Comparison of ENCODE assay signal across 13 mouse cellular contexts in the genomic region with DNA sequence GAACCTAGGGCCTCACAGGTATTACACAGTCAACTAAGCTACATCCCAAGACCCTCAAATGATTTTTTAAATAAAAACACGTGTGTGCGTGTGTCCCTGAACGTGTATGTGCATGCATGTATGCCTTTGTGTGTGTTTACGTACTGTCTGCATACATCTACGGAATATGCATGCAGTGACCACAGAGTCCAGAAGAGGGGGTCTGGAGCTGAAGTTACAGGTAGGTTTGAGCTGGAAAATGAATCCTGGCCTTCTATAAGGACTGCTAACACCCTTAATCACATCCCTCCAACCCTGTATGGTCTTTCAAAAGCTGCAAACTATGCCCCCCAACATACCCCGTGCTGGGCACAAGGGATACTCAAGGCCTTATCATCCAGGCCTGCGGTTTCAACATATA. TPM values are rescaled to one million over a fixed set of nuclear protein-coding genes. Genes with fewer than 3 reads are reported as not detected.
DNase-seq lines count a peak whose midpoint lies in the region; ATAC-seq lines count a peak whose summit lies in the region.
"Had no signal": no experiment of that assay in that cellular context is flagged by ENCODE, and none has a peak within 500 bp of the region (broad histone marks: within the 10 kb centered on the region; RNA-seq: fewer than 3 reads in every experiment).

No protein-coding gene starts in this region.

- H3K27ac ChIP-seq in hindbrain, embryonic 13.5 days, result no peak overlapping the region
- peak overlapping the region; percentile 48 for H3K27ac ChIP-seq in stomach, embryonic 16.5 days (ENCODE audit: low read length)
- H3K27ac ChIP-seq: liver, embryonic 14.5 days had no signal

- H3K4me2 ChIP-seq in hindbrain, embryonic 13.5 days, result no peak overlapping the region
- H3K4me2 ChIP-seq in stomach, embryonic 16.5 days (ENCODE audit: low read depth, low read length), result no peak overlapping the region
- H3K4me2 ChIP-seq: embryonic facial prominence, embryonic 13.5 days had no signal

- H3K36me3 ChIP-seq in hindbrain, embryonic 13.5 days, result no peaks in the 10 kb centered on the region
- H3K36me3 ChIP-seq in stomach, embryonic 16.5 days (ENCODE audit: control insufficient read depth, insufficient read depth, low read length), result no peaks in the 10 kb centered on the region
- H3K36me3 ChIP-seq: embryonic facial prominence, embryonic 13.5 days had no signal

- 0 out of 2 replicates have a peak, but pooled peaks have one; percentile 11 for ATAC-seq in hindbrain, embryonic 13.5 days (ENCODE audit: low FRiP score)
- no peak for ATAC-seq in stomach, embryonic 16.5 days (ENCODE audit: insufficient read depth, low FRiP score)
- ATAC-seq in frontal cortex, adult (ENCODE audit: low TSS enrichment), result no peak

- H3K4me1 ChIP-seq in hindbrain, embryonic 13.5 days (replicated peaks), result peaks cover 4% of the 10 kb centered on the region
- peaks cover 11% of the 10 kb centered on the region; the same call in 1 of the 2 replicates for H3K4me1 ChIP-seq in stomach, embryonic 16.5 days (ENCODE audit: control insufficient read depth, insufficient read depth, low read length)

- no peak overlapping the region for H3K9ac ChIP-seq in hindbrain, embryonic 13.5 days
- H3K9ac ChIP-seq in stomach, embryonic 16.5 days (ENCODE audit: low read length), result no peak overlapping the region
- H3K9ac ChIP-seq: embryonic facial prominence, embryonic 13.5 days; liver, embryonic 14.5 days had no signal

- H3K9me3 ChIP-seq in hindbrain, embryonic 13.5 days, result no peaks in the 10 kb centered on the region
- H3K9me3 ChIP-seq in stomach, embryonic 16.5 days (replicated peaks; ENCODE audit: control insufficient read depth, low read length), result no peaks in the 10 kb centered on the region
- H3K9me3 ChIP-seq: embryonic facial prominence, embryonic 13.5 days had no signal

- 81% methylated on average over 7 of the region's 7 CpGs for WGBS in hindbrain, embryonic 13.5 days
- WGBS in stomach, embryonic 16.5 days, result 59% methylated on average over 7 of the region's 7 CpGs

- no peak overlapping the region for H3K4me3 ChIP-seq in hindbrain, embryonic 13.5 days
- H3K4me3 ChIP-seq in stomach, embryonic 16.5 days (replicated peaks; ENCODE audit: low read length), result no peak overlapping the region
- H3K4me3 ChIP-seq: embryonic facial prominence, embryonic 13.5 days had no signal

- 0 out of 2 replicates have a peak, but pooled peaks cover 8% of the 10 kb centered on the region for H3K27me3 ChIP-seq in hindbrain, embryonic 13.5 days
- no peaks in the 10 kb centered on the region for H3K27me3 ChIP-seq in stomach, embryonic 16.5 days (ENCODE audit: control insufficient read depth, insufficient read depth, low read length)
- H3K27me3 ChIP-seq: embryonic facial prominence, embryonic 13.5 days had no signal

- DNase-seq in kidney, postnatal 4 days, result peak; percentile 50 to 51
- no peak for DNase-seq in kidney, adult 18-20 months
- DNase-seq in retina, embryonic 14.5 days (ENCODE audit: low spot score), result peak; percentile 50
- no peak for DNase-seq in retina, postnatal 1 day
- DNase-seq in cerebellum, adult 9-10 months, result no peak
- DNase-seq: gastrocnemius, postnatal 36 days; kidney, adult 8-10 months had no signal

RNA-seq across cellular contexts. Expression of a gene that starts 14.8 kb away (rescaled TPM):
- not detected in 2 replicates for polyA plus RNA-seq in hindbrain, embryonic 13.5 days (2015; fragmentation: Nextera tagmentation; extraction: Ambion mirVana)
- polyA plus RNA-seq in stomach, embryonic 16.5 days (2015; fragmentation: Nextera tagmentation; extraction: Ambion mirVana), result not detected in 2 replicates
- polyA plus RNA-seq: embryonic facial prominence, embryonic 13.5 days; liver, embryonic 14.5 days; small intestine, adult 2 months had no signal

RNA-seq across cellular contexts. Expression of a gene that starts 41.0 kb away (rescaled TPM):
- polyA plus RNA-seq in hindbrain, embryonic 13.5 days (2015; fragmentation: Nextera tagmentation; extraction: Ambion mirVana), result not detected in 2 replicates
- not detected in 2 replicates for polyA plus RNA-seq in stomach, embryonic 16.5 days (2015; fragmentation: Nextera tagmentation; extraction: Ambion mirVana)
- polyA plus RNA-seq: embryonic facial prominence, embryonic 13.5 days; liver, embryonic 14.5 days; small intestine, adult 2 months had no signal

Comparison
In these comparisons a context has a peak if more than half of its experiments do, and no peak if none do; other contexts are left out.
1. DNase-seq: peak in kidney, postnatal 4 days (2 of 2) and retina, embryonic 14.5 days (single experiment); none in kidney, adult 18-20 months (single experiment), retina, postnatal 1 day (single experiment) and cerebellum, adult 9-10 months (single experiment).